Mouse (Mus musculus): ENCODE measurements around the gene Gtpbp1. TPM values are rescaled to one million over a fixed set of nuclear protein-coding genes. Genes with fewer than 3 reads are reported as not detected.

Gtpbp1 gene
- polyA plus RNA-seq, 1 experiment: 23.6 TPM

DNA sequence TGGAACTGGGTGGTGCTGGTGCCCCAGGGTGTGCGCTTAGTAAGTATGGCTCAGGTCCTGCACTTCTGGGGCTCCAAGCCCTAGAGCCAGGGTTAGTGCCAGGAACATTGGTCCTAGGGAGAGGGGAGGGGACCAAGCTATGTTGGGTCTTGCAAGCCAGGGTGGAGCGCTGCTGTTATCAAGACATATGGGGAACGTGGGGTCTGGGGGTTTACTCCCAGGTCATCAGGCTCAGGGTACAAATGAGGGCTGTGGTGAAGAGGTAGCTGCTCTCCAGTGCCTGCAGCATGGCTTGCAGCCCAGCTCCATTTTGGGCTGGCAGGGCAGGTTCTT is 62.7 kb downstream of the Gtpbp1 start:
- Histone ChIP-seq H3K9me3 (ENCODE audit: control insufficient read depth, low read length) (no peaks in the 10 kb centered on the region), H3K27me3 (ENCODE audit: control insufficient read depth) (no peaks in the 10 kb centered on the region), H3K4me1 (ENCODE audit: control insufficient read depth) (no peaks in the 10 kb centered on the region), H3K36me3 (ENCODE audit: control insufficient read depth) (no peaks in the 10 kb centered on the region), H3K4me3 (replicated peaks) (no peak overlapping the region)
- TF ChIP-seq TAL1 (IDR thresholded peaks at IDR 0.05; ENCODE audit: low read length) (no peak), GATA1 (IDR thresholded peaks at IDR 0.05; ENCODE audit: low read length) (no peak)

DNA sequence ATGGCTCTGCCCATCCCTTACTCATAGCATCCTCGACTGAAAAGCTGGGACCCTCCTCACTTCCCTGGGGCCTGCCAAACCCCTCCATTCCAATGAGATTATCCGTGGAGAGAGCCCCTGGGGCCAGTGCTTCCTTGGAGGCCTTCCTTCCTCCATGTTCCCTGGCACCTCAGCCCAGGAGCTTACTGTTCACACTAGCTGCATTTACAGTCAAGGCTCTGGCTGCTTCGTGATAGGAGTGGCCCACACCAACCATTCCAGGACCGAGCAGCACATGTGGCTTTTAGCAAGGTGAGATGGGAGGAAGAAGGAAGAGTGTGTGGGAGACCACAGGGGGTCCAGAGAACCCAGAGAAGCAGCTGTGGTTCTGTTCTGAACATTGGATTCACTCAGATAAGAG is 63.2 kb downstream of the Gtpbp1 start:
- TF ChIP-seq GATA1 (IDR thresholded peaks at IDR 0.05; ENCODE audit: low read length) (no peak), TAL1 (IDR thresholded peaks at IDR 0.05; ENCODE audit: low read length) (no peak)
- no peaks in the 10 kb centered on the region for H3K27me3 ChIP-seq (ENCODE audit: control insufficient read depth)
- H3K4me1 ChIP-seq (ENCODE audit: control insufficient read depth): no peaks in the 10 kb centered on the region
- no peaks in the 10 kb centered on the region for H3K9me3 ChIP-seq (ENCODE audit: control insufficient read depth, low read length)
- H3K4me3 ChIP-seq (replicated peaks): no peak overlapping the region
- H3K36me3 ChIP-seq (ENCODE audit: control insufficient read depth): no peaks in the 10 kb centered on the region

DNA sequence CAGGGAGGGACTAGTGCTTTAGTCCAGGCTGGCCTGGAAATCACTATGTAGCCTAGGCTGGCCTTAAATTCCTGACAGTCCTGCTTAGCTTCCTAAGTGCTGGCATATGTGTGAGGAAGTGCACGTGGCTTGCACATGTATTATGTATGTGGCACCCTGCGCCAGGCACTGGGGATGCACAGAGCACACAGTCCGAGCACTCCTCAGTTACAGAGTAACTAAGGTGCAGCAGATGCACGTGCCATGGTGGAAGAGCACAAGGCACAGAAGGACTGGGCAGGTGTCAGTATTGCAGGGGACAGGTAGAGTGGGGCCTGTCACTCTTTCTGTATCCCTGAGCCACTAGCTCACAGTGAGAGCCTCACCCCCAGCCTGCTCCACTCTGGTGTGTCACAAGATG is 64.5 kb downstream of the Gtpbp1 start:
- TF ChIP-seq GATA1 (IDR thresholded peaks at IDR 0.05; ENCODE audit: low read length) (no peak), TAL1 (IDR thresholded peaks at IDR 0.05; ENCODE audit: low read length) (no peak)
- no peaks in the 10 kb centered on the region for H3K4me1 ChIP-seq (ENCODE audit: control insufficient read depth)
- no peaks in the 10 kb centered on the region for H3K9me3 ChIP-seq (ENCODE audit: control insufficient read depth, low read length)
- H3K36me3 ChIP-seq (ENCODE audit: control insufficient read depth): no peaks in the 10 kb centered on the region
- H3K27me3 ChIP-seq (ENCODE audit: control insufficient read depth): no peaks in the 10 kb centered on the region
- no peak overlapping the region for H3K4me3 ChIP-seq (replicated peaks)

DNA sequence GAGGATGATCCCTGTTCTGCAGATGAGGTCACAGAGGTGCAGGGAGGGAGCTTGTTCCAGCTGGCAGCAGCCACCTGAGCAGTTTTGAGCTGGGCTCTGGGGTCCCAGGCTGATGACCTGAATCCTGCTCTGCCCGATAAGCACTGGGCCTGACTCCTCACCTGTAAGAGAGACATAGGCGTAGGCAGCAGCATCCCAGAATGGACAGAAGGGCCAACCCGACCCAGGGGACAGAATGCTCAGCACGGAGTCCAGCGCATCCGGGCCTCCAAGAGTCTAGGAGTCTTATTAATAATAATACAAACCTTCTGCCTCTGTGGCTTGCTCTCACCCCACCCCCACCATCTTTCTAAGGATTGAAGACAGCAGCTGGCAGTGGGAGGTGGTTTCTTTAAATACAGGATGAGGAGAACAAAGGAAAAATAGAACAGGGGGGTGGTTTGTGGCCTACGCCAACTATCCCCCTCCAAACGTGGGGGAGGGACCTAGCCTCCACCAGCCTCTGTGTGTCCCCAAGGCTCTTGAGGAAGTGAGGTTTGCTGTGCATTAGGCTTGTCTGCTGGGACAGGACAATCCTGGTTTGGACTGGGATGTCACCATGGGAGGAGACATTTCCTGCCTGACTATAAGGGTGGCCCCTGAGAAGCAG is 65.5 kb downstream of the Gtpbp1 start:
- Histone ChIP-seq H3K27me3 (ENCODE audit: control insufficient read depth) (no peaks in the 10 kb centered on the region), H3K9me3 (ENCODE audit: control insufficient read depth, low read length) (no peaks in the 10 kb centered on the region), H3K4me3 (replicated peaks) (no peak overlapping the region), H3K36me3 (ENCODE audit: control insufficient read depth) (no peaks in the 10 kb centered on the region), H3K4me1 (ENCODE audit: control insufficient read depth) (no peaks in the 10 kb centered on the region)
- TF ChIP-seq TAL1 (IDR thresholded peaks at IDR 0.05; ENCODE audit: low read length) (no peak), GATA1 (IDR thresholded peaks at IDR 0.05; ENCODE audit: low read length) (no peak)

DNA sequence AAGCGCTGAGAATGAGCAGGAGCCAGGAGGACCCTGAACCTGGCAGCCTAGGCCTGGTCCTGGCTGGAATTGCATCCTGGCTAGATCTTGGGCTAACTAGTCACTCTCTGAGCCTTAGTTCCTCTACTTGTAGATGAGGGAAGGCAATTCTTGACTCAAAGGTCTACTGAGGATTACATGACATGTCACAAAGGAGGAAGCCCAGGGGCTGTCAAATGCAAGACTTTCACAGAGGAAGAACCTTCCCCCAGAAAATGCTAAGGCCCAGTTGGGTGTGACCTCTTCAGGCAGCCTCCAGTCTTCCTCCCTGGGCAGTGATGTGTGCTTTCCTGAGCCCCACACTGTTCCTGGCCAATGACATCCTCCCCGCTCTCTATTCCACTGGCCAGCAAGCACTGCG is 66.5 kb downstream of the Gtpbp1 start:
- TF ChIP-seq TAL1 (IDR thresholded peaks at IDR 0.05; ENCODE audit: low read length): no peak
- TF ChIP-seq GATA1 (IDR thresholded peaks at IDR 0.05; ENCODE audit: low read length): no peak
- Histone ChIP-seq H3K4me1 (ENCODE audit: control insufficient read depth) (no peaks in the 10 kb centered on the region), H3K4me3 (replicated peaks) (no peak overlapping the region)

DNA sequence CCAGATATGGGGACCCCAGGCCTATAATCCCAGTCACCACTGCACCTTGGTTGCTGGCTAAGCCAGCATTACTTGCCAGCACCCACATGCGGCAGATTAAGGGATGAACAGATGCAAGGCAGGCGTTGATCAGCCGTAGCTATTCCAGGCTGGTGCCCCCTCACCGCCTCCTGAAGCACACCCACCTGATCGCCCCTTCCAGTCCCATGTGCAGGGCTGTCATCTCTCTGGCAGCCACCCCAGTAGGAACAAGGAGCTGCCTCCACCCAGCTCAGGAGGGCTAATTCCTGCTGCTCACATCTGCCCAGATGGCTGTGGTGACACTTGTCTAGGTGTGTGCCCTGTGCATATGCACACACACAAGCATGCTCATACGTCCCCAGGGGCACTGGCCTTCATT is 70.3 kb downstream of the Gtpbp1 start:
- H3K4me1 ChIP-seq (ENCODE audit: control insufficient read depth): no peaks in the 10 kb centered on the region
- no peak overlapping the region for H3K4me3 ChIP-seq (replicated peaks)
- no peaks in the 10 kb centered on the region; the same call in 1 of the 2 replicates for H3K36me3 ChIP-seq (ENCODE audit: control insufficient read depth)
- H3K9me3 ChIP-seq (ENCODE audit: control insufficient read depth, low read length): no peaks in the 10 kb centered on the region
- no peak for TF ChIP-seq GATA1 (IDR thresholded peaks at IDR 0.05; ENCODE audit: low read length)
- no peak for TF ChIP-seq TAL1 (IDR thresholded peaks at IDR 0.05; ENCODE audit: low read length)
- no peaks in the 10 kb centered on the region for H3K27me3 ChIP-seq (ENCODE audit: control insufficient read depth)

More for the DNA sequence above, 66.5 kb downstream of the Gtpbp1 start:
- H3K27me3 ChIP-seq (ENCODE audit: control insufficient read depth): no peaks in the 10 kb centered on the region
- no peaks in the 10 kb centered on the region for H3K36me3 ChIP-seq (ENCODE audit: control insufficient read depth)
- H3K9me3 ChIP-seq (ENCODE audit: control insufficient read depth, low read length): no peaks in the 10 kb centered on the region

DNA sequence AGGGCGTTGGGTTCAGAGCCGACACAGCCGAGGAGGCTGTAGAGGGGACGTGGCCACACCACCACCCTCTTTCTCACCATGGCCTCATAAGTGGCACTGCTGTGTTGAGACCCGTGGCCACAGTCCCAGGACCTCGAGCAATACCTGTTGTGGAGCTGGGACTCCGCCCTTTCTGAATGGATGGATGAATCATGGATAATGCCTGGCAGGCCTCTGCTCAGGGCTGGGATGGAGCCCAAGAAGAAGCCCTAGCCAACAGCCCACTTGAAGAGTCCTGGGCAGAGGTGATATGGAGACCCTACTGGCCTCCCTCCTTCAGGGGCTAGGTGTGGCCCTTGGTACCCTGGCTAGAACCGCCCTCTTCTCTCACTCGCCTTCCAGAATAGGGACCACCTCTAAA is 72.4 kb downstream of the Gtpbp1 start:
- Histone ChIP-seq H3K4me1 (ENCODE audit: control insufficient read depth) (no peaks in the 10 kb centered on the region), H3K9me3 (ENCODE audit: control insufficient read depth, low read length) (no peaks in the 10 kb centered on the region), H3K4me3 (replicated peaks) (no peak overlapping the region), H3K36me3 (ENCODE audit: control insufficient read depth) (no peaks in the 10 kb centered on the region; the same call in 1 of the 2 replicates), H3K27me3 (ENCODE audit: control insufficient read depth) (no peaks in the 10 kb centered on the region)
- TF ChIP-seq TAL1 (IDR thresholded peaks at IDR 0.05; ENCODE audit: low read length): no peak
- TF ChIP-seq GATA1 (IDR thresholded peaks at IDR 0.05; ENCODE audit: low read length): no peak

DNA sequence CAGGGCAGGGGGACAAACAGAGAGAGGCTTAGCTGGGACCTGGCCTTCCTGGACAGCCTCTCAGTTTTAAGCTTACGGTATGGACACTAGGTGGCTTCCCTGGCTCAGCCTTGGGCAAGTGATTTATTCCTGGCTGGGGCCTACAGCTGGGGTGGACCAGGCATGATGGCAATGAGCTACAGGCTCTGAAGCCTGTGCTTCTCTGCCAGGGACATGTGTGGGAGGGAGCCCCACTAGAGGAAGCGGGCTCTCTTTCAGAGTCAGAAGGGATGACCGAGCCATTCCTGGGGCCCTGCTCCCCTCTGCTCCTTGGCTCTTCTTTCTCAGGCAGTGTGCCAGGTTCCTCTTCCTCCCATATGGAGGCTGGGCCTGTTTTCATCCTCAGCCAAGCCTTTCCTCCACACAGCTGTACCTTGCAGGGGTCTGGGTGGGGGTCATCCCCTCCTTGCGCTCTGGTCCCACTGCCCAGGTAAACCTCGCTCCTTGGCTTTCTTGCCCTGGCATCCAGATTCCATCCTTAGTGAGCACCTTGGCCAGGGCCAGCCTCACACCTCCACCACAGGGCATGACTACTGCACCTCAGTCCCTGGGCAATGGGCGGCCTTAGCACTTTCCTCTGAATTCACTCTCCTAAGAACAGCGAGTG is 73.1 kb downstream of the Gtpbp1 start:
- Histone ChIP-seq H3K9me3 (ENCODE audit: control insufficient read depth, low read length) (no peaks in the 10 kb centered on the region), H3K4me3 (replicated peaks) (no peak overlapping the region), H3K4me1 (ENCODE audit: control insufficient read depth) (no peaks in the 10 kb centered on the region), H3K27me3 (ENCODE audit: control insufficient read depth) (no peaks in the 10 kb centered on the region; the same call in 1 of the 2 replicates), H3K36me3 (ENCODE audit: control insufficient read depth) (no peaks in the 10 kb centered on the region; the same call in 1 of the 2 replicates)
- TF ChIP-seq TAL1 (IDR thresholded peaks at IDR 0.05; ENCODE audit: low read length): no peak
- no peak for TF ChIP-seq GATA1 (IDR thresholded peaks at IDR 0.05; ENCODE audit: low read length)

DNA sequence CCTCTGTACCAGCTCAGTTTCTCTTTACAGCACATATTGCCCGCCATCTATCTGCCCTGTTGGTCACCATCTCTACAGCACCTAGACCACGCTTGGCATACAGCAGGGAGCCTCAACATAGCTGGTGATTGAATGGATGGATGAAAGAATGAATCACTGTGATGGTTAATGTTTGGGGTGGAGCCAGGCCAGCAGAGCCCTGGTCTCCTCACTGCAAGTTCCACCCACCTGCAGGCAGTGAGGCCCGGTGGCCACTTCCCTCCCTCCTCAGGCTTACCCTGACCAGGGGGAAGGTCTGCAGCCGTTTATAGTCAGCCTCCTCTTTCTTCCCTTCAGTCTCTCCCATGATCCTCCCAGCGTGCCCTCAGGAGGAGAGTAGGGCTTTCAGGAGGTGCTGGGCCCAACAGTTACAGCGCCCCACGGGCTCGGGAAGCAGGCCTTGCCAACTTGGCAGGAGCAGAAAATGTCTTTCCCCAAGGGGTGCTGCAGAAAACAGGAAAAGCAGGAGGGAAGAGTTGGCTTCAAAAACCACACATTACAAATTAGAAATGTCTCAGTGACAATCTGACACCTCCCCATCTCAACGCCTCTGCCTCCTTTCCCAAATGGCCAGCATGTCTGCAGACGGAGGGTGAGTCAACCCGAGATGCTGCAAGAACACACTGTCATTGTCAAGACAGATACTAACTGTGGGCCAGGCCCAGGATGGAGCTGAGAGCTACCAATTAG is 74.1 kb downstream of the Gtpbp1 start:
- Histone ChIP-seq H3K36me3 (ENCODE audit: control insufficient read depth) (no peaks in the 10 kb centered on the region; the same call in 1 of the 2 replicates), H3K27me3 (ENCODE audit: control insufficient read depth) (no peaks in the 10 kb centered on the region; the same call in 1 of the 2 replicates), H3K4me3 (replicated peaks) (no peak overlapping the region), H3K9me3 (ENCODE audit: control insufficient read depth, low read length) (no peaks in the 10 kb centered on the region), H3K4me1 (ENCODE audit: control insufficient read depth) (no peaks in the 10 kb centered on the region)
- no peak for TF ChIP-seq TAL1 (IDR thresholded peaks at IDR 0.05; ENCODE audit: low read length)
- no peak for TF ChIP-seq GATA1 (IDR thresholded peaks at IDR 0.05; ENCODE audit: low read length)

All from erythroblast, embryonic 14.5 days (primary cell).